Mouse (Mus musculus) kidney, postnatal 0 days (tissue): ENCODE measurements around the gene Fam120b. TPM values are rescaled to one million over a fixed set of nuclear protein-coding genes. Genes with fewer than 3 reads are reported as not detected.
A peak's percentile ranks its signal among the peaks of the same experiment; 100 is the strongest.

Source experiments
- ATAC-seq: fragments of 200-750 bp; cut with Nextera tagmentation; replicated peaks from 2 replicates; pipeline ENCODE4 v1.8.0; 2017; ENCODE audit warnings: low read depth, moderate number of reproducible peaks, moderate TSS enrichment, moderate library complexity; ENCODE audit not compliant: low FRiP score
- DNase-seq: peaks from one replicate; pipeline ENCODE4 v3.0.0-alpha.2; 2016; ENCODE audit warnings: low spot score
- H3K27ac ChIP-seq: fragments of 300-500 bp; sonication (generic); 2 replicates; pipeline ENCODE4 v1.5.1; 2014; ENCODE audit warnings: mild to moderate bottlenecking
- H3K27me3 ChIP-seq: fragments of 300-500 bp; sonication (generic); 2 replicates; pipeline ENCODE4 v1.6.1; 2014; ENCODE audit warnings: low read length, mixed read lengths; ENCODE audit not compliant: insufficient read depth
- H3K36me3 ChIP-seq: fragments of 300-500 bp; sonication (generic); 2 replicates; pipeline ENCODE4 v1.6.1; 2014; ENCODE audit warnings: low read length, mixed read lengths; ENCODE audit not compliant: insufficient read depth
- H3K4me1 ChIP-seq: fragments of 300-500 bp; sonication (generic); replicated peaks from 2 replicates; pipeline ENCODE4 v1.6.1; 2014; ENCODE audit warnings: antibody characterized with exemption, low read length, mixed read lengths; ENCODE audit not compliant: insufficient read depth
- H3K4me2 ChIP-seq: fragments of 300-500 bp; sonication (generic); 2 replicates; pipeline ENCODE4 v1.6.1; 2014; ENCODE audit warnings: mild to moderate bottlenecking, low read length, moderate library complexity, mixed read lengths
- H3K4me3 ChIP-seq: fragments of 300-500 bp; sonication (generic); replicated peaks from 2 replicates; pipeline ENCODE4 v1.5.1; 2014; ENCODE audit warnings: low read depth, low read length
- H3K9ac ChIP-seq: fragments of 300-500 bp; sonication (generic); 2 replicates; pipeline ENCODE4 v1.6.1; 2014; ENCODE audit warnings: low read depth, low read length
- H3K9me3 ChIP-seq: fragments of 300-500 bp; sonication (generic); replicated peaks from 2 replicates; pipeline ENCODE4 v1.6.1; 2016; ENCODE audit warnings: low read length, inconsistent platforms, mixed read lengths
- CTCF ChIP-seq: IDR thresholded peaks from 2 replicates; pipeline ENCODE4 v1.5.1; 2016; ENCODE audit warnings: antibody characterized with exemption, low read depth, mild to moderate bottlenecking, moderate library complexity
- WGBS: fragments of 180-500 bp; shearing (Covaris S2); extraction: QIAGEN DNeasy Blood & Tissue Kit; methylation state at CpG from one replicate; pipeline ENCODE4 v1.1.7; 2014; 5-methylcytosine and 5-hydroxymethylcytosine counted together
- polyA plus RNA-seq: library from polyadenylated mRNA; unstranded; fragments of >200 nt; fragmentation: Nextera tagmentation; extraction: Ambion mirVana; gene quantifications from 2 replicates; pipeline ENCODE4 v1.2.1, GENCODE M21; 2015

The Fam120b gene
- polyA plus RNA-seq, 1 experiment from 2014 or later: 18.4 TPM

DNA sequence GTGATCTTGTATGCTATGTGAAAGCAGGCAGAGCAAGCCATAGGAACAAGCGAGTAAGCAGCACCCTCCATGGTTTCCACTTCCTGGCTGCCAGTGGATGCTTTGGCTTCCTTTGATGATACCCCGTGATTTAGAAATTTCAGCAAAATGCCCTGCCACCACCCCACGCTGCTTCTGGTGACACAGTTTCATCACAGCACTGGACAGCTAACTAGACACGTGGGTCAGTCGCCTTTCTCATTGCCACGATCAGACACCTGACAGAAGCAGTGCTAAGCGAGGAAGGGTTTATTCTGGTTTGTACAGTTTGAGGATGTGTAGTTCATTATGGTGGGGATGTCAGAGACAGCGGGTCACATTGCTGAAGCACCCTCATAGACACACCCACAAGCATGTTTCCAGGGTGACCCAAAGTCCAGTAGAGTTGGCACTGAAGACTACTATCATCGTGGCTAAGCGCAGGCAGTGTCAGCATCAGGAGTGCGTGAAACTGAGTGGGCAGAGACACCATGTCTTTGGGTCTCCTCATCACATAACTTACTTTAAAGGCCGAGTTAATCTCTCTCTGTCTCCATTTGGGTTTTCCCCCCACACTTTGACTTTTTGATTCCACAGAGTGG, 20.7 kb downstream of the Fam120b start:
- H3K9me3 ChIP-seq: no peaks in the 10 kb centered on the region
- peaks cover 49% of the 10 kb centered on the region for H3K36me3 ChIP-seq
- no peak overlapping the region for H3K27ac ChIP-seq
- H3K4me3 ChIP-seq: no peak overlapping the region
- TF ChIP-seq CTCF: no peak
- DNase-seq: no peak
- no peaks in the 10 kb centered on the region for H3K4me1 ChIP-seq
- ATAC-seq: no peak
- H3K27me3 ChIP-seq: no peaks in the 10 kb centered on the region
- WGBS: 94% methylated on average over 12 of the region's 12 CpGs
- H3K4me2 ChIP-seq: no peak overlapping the region
- no peak overlapping the region for H3K9ac ChIP-seq

DNA sequence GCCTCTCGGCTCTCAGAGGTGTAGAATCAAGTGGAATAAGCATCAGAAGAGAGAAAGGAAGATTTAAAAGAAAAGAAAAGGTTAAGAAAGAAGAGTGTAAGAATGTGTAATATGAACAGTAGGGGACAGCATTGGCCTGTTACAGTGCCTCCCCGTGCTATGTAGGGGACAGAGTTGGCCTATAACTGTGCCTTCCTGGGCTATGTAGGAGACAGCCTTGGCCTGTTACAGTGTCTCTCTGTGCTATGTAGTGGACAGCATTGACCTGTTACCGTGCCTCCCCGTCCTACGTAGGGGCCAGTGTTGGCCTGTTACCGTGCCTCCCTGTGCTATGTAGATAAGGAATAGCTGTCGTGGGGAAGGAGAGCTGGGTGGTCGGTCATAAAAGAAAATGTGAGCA, 23.5 kb downstream of the Fam120b start:
- DNase-seq: peak; percentile 36
- H3K4me3 ChIP-seq: no peak overlapping the region
- 84% methylated on average over 8 of the region's 8 CpGs for WGBS
- 0 out of 2 replicates have a peak, but pooled peaks have one; percentile 40 for ATAC-seq
- H3K9me3 ChIP-seq: no peaks in the 10 kb centered on the region
- no peaks in the 10 kb centered on the region for H3K4me1 ChIP-seq
- no peaks in the 10 kb centered on the region for H3K27me3 ChIP-seq
- TF ChIP-seq CTCF: peak; percentile 46; the same call in 1 of the 2 replicates
- H3K9ac ChIP-seq: no peak overlapping the region
- no peak overlapping the region for H3K27ac ChIP-seq
- H3K4me2 ChIP-seq: no peak overlapping the region
- H3K36me3 ChIP-seq: peaks cover 62% of the 10 kb centered on the region

DNA sequence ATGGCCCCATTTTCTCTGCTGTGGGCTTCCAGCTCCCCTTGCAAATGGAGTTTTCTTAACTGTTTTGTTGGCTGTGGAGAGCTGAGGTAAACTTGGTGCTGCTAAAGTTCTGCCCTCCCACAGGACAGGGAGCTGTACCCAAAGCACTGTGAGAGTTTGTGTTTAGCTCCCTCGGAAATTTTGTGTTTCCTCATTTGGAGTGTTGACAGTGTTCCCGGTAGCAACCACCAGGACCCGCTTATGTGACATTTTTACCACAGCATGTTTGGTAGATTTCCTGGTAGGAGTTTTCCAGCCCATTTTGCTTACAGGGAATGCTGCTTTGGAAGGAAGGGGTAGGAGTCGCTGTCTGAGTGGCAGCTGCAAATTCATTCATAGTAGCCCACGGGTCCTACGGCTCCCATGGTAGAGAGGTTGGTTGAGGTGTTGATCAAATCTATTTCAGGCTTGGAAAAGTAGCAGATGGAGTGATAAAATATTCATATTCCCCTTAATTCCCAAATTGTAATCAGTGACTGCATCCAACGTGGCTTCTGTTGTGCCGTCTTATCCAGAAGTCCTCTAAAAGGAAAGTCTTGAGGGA, 24.1 kb downstream of the Fam120b start:
- no peak overlapping the region for H3K4me2 ChIP-seq
- H3K27me3 ChIP-seq: no peaks in the 10 kb centered on the region

DNA sequence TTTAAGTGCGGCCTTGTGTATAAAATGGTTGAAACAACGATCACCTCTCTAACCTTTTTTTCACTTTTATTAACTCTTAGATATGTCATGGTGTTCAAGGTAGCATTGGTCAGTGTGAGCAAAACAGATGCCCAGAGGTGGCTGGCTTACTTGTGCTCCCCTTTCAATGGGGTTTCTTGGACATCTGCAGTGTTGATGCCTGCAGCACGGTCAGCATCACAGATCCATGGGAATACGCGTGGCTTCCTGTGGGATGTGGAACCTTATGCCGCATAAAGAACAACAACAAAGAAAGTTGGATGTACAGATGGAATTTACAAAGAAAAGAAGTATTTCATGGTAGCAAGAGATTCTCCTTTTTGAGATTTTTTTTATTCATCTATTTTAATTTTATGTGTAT, 25.4 kb downstream of the Fam120b start:
- Histone ChIP-seq H3K4me1 (no peaks in the 10 kb centered on the region), H3K27ac (no peak overlapping the region), H3K27me3 (no peaks in the 10 kb centered on the region), H3K4me3 (no peak overlapping the region), H3K9me3 (no peaks in the 10 kb centered on the region), H3K4me2 (no peak overlapping the region), H3K9ac (no peak overlapping the region), H3K36me3 (peaks cover 72% of the 10 kb centered on the region)
- 97% methylated on average over 6 of the region's 6 CpGs for WGBS
- no peak for DNase-seq
- no peak for TF ChIP-seq CTCF
- ATAC-seq: no peak

More for the DNA sequence above, 24.1 kb downstream of the Fam120b start:
- no peak overlapping the region for H3K27ac ChIP-seq
- TF ChIP-seq CTCF: no peak
- no peak overlapping the region for H3K9ac ChIP-seq
- DNase-seq (no peak), ATAC-seq (no peak)
- H3K9me3 ChIP-seq: no peaks in the 10 kb centered on the region
- WGBS: 86% methylated on average over 8 of the region's 8 CpGs
- H3K4me1 ChIP-seq: no peaks in the 10 kb centered on the region
- peaks cover 61% of the 10 kb centered on the region for H3K36me3 ChIP-seq
- no peak overlapping the region for H3K4me3 ChIP-seq

DNA sequence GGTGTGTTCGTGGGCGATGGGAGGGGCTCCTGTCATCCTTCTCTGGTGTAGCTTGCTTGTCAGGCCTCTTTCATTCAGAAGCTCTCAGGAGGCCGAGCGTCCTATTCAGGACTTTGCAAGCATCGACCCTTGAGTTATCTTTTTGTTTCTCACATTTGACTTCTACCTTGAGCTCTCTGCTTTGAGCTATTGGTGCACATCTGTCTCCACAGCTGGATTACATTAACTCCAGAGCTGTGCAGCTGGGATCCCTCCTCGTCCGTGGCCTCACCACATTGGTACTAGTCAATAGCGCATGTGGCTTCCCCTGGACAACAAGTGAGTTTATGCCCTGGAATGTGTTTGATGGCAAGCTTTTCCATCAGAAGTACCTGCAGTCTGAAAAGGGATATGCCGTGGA, 26.7 kb downstream of the Fam120b start:
- H3K9me3 ChIP-seq: no peaks in the 10 kb centered on the region
- no peaks in the 10 kb centered on the region for H3K27me3 ChIP-seq
- no peaks in the 10 kb centered on the region for H3K4me1 ChIP-seq
- H3K9ac ChIP-seq: no peak overlapping the region
- H3K4me3 ChIP-seq: no peak overlapping the region
- TF ChIP-seq CTCF: no peak
- DNase-seq (no peak), ATAC-seq (no peak)
- no peak overlapping the region for H3K27ac ChIP-seq
- H3K36me3 ChIP-seq: peaks cover 68% of the 10 kb centered on the region
- WGBS: 95% methylated on average over 9 of the region's 9 CpGs
- no peak overlapping the region for H3K4me2 ChIP-seq

DNA sequence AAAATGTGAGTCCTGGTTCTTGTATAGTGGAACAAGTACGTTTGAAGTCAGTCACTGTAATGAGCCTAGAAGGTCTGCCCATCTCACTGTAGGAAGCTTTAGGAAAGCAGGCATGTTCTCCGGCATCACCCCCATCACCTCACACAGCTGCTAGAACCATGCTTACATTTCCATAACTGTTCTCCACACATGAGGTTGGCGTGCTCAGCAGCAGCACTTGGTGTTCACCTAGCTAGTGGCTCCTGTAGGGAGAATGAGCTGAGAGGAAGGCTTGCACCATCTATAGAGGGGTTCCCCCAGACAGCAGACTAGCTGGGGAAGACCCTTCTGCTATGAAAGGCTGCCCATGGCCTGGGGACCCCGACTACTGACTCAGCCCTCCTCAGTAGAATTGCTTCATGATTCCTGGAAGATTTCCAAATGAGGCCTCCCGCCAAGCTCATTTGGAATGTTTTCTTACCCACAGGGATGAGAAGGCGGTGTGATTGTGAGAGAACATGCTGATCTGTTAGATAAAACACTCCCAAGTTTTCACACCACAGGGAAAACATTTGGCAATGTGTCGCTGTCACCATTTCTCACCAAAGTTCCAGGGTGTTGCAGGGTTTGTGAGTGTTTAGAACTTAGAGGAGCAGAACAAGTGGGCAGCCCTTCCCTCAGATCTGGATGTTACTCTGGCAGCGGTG, 27.2 kb downstream of the Fam120b start:
- no peaks in the 10 kb centered on the region for H3K9me3 ChIP-seq
- H3K27ac ChIP-seq: no peak overlapping the region
- H3K27me3 ChIP-seq: no peaks in the 10 kb centered on the region
- peaks cover 66% of the 10 kb centered on the region for H3K36me3 ChIP-seq
- no peak for TF ChIP-seq CTCF
- no peak for ATAC-seq
- H3K4me3 ChIP-seq: no peak overlapping the region
- WGBS: 51% methylated on average over 8 of the region's 8 CpGs
- H3K4me1 ChIP-seq: no peaks in the 10 kb centered on the region
- no peak overlapping the region for H3K9ac ChIP-seq
- DNase-seq: no peak
- no peak overlapping the region for H3K4me2 ChIP-seq
